Mouse (Mus musculus): ENCODE data around the gene Dact3. TPM values are rescaled to one million over a fixed set of nuclear protein-coding genes. Genes with fewer than 3 reads are reported as not detected.
A peak's percentile ranks its signal among the peaks of the same experiment; 100 is the strongest.

Gene Dact3
- total RNA-seq, 1 experiment from 2014 or later: 0.14 TPM

- peak; percentile 74 for ATAC-seq (replicated peaks; ENCODE audit: low read depth, poor library complexity, severe bottlenecking)
Measured at GRCm38 (mm10) chr7:16930850-16931249, 55.7 kb downstream of the Dact3 start.

DNA sequence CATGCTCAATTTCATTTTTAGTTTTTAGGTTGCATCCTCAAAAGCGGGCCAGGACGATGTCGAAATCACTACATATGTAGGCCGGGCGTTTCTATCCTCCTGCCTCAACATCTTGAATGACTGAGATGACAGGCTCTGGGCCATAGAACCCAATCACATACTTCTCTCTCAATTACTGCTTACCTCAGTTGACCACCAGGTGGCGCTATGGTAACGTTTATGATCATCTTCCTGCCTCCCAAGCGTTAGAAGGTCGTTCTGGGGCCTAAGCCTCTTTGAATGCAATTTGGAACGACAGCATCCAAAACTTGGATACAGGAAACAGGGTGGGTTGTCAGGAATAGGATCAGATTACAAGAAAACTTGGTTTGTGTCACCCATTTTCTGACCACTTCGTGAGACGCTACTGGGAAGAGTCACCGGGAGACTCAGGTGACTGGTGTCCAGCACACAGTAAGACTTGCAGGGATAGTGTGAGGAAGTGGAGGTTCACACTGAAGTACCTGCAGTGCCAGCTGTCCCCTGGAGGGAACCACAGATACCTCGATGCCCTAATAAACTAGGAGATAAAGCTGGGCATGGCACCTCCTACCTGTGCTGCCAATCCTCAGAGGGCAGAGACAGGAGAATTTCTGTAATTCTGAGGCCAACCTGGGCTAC lies 57.0 kb downstream of the Dact3 start:
- peak; percentile 86 for ATAC-seq (replicated peaks; ENCODE audit: low read depth, poor library complexity, severe bottlenecking)

- ATAC-seq (replicated peaks; ENCODE audit: low read depth, poor library complexity, severe bottlenecking): peak; percentile 55
Measured at GRCm38 (mm10) chr7:16932704-16933577, 57.8 kb downstream of the Dact3 start.

Other genes starting within 250 kb of the Dact3 start
- gene Ceacam15, start 199.6 kb upstream of the Dact3 start, total RNA-seq (2017): not detected in 2 replicates
- gene Ceacam9, start 153.4 kb upstream of the Dact3 start, total RNA-seq (2017): not detected in 2 replicates
- 70.4 and 72.4 TPM in 2 replicates for gene Ap2s1, start 136.9 kb upstream of the Dact3 start, total RNA-seq (2017)
- gene Slc1a5, start 94.0 kb upstream of the Dact3 start, total RNA-seq (2017): 30.6 and 51.4 TPM in 2 replicates
- 50.2 and 51.1 TPM in 2 replicates for gene Strn4, start 59.4 kb upstream of the Dact3 start, total RNA-seq (2017)
- 9.1 and 11.4 TPM in 2 replicates for gene Fkrp, start 58.6 kb upstream of the Dact3 start, total RNA-seq (2017)
- 7.0 and 12.9 TPM in 2 replicates for gene Prkd2, start 32.4 kb upstream of the Dact3 start, total RNA-seq (2017)
- gene Gng8, start 16.5 kb downstream of the Dact3 start, total RNA-seq (2017): 3.1 TPM in 1 of 2 replicates, not detected in the other
- 0.10 and 0.73 TPM in 2 replicates for gene Ptgir, start 31.2 kb downstream of the Dact3 start, total RNA-seq (2017)
- 512 and 545 TPM in 2 replicates for gene Calm3, start 48.8 kb downstream of the Dact3 start, total RNA-seq (2017)
- not detected in 2 replicates for gene Pnmal2, start 69.4 kb downstream of the Dact3 start, total RNA-seq (2017)
- gene Pnmal1, start 84.4 kb downstream of the Dact3 start, total RNA-seq (2017): 0.09 TPM in 1 of 2 replicates, not detected in the other
- 0.37 TPM in 1 of 2 replicates, not detected in the other for gene Gm42372, start 107.8 kb downstream of the Dact3 start, total RNA-seq (2017)
- gene Ccdc8, start 117.4 kb downstream of the Dact3 start, total RNA-seq (2017): 6.5 and 8.2 TPM in 2 replicates
- gene Ppp5c, start 152.6 kb downstream of the Dact3 start, total RNA-seq (2017): 75.0 and 99.0 TPM in 2 replicates
- gene Hif3a, start 187.1 kb downstream of the Dact3 start, total RNA-seq (2017): 0.82 and 2.2 TPM in 2 replicates
- gene Psg16, start 198.7 kb downstream of the Dact3 start, total RNA-seq (2017): 1.0 TPM in 1 of 2 replicates, not detected in the other

Measured in common myeloid progenitor, adult 5-6 weeks (primary cell).